Mouse (Mus musculus): Measurements from ENCODE around the gene Lrrc51. TPM values are rescaled to one million over a fixed set of nuclear protein-coding genes. Genes with fewer than 3 reads are reported as not detected.

Lrrc51 gene
- polyA plus RNA-seq, 1 experiment from 2014 or later, result 18.1 TPM

DNA sequence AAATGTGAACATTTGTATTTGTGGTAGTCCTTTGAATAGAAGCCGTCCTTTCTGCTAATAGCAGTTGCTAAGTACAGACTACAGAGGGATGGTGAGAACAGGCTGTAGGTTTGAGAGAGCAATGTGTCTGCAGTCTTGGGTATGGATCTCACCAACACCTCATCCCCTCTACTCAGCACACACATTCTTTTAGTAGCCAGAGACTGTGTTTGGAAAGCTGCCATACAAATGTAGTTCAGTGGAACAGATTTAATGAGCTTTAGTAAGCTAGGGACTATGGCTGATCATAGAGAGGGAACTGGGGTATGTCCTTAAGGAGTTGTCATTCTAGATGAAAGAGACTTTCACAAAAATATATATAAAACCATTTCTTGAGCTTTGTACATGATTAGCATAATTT, 33.6 kb upstream of the Lrrc51 start:
- no peak overlapping the region for H3K9ac ChIP-seq (ENCODE audit: low read length)
- no peak overlapping the region for H3K4me3 ChIP-seq (ENCODE audit: low read length)
- no peak for ATAC-seq (ENCODE audit: low read depth)
- H3K27me3 ChIP-seq (ENCODE audit: control insufficient read depth, insufficient read depth, low read depth, low read length), result no peaks in the 10 kb centered on the region
- WGBS, result 61% methylated on average over 1 of the region's 1 CpGs
- H3K27ac ChIP-seq (ENCODE audit: low read length), result peak overlapping the region; percentile 44
- H3K4me1 ChIP-seq (replicated peaks; ENCODE audit: control insufficient read depth, insufficient read depth, low read length), result peaks cover 23% of the 10 kb centered on the region
- no peak overlapping the region for H3K4me2 ChIP-seq (ENCODE audit: low read depth, low read length)
- no peaks in the 10 kb centered on the region for H3K36me3 ChIP-seq (ENCODE audit: control insufficient read depth, insufficient read depth, low read length)
- H3K9me3 ChIP-seq (ENCODE audit: control insufficient read depth, low read length), result no peaks in the 10 kb centered on the region

DNA sequence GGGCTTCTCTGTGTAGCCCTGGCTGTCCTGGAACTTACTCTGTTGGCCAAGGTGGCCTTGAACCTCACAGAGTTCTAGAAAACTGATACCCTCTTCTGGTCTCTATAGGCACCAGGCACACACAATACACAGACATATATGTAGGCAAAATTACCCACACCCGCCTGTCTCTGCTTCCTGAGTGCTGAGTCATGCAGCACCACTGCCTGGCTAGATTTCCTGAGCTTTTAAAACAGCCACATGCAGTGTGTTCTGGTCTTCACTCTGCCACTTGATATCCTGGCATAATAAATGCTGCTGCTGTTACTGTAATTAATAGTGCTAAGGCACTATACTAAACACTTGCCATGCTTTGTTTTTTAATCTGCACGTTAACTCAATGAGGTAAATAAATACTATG, 31.9 kb upstream of the Lrrc51 start:
- Histone ChIP-seq H3K27ac (ENCODE audit: low read length) (no peak overlapping the region), H3K4me1 (replicated peaks; ENCODE audit: control insufficient read depth, insufficient read depth, low read length) (peaks cover 14% of the 10 kb centered on the region), H3K4me3 (ENCODE audit: low read length) (no peak overlapping the region), H3K27me3 (ENCODE audit: control insufficient read depth, insufficient read depth, low read depth, low read length) (no peaks in the 10 kb centered on the region), H3K36me3 (ENCODE audit: control insufficient read depth, insufficient read depth, low read length) (no peaks in the 10 kb centered on the region), H3K4me2 (ENCODE audit: low read depth, low read length) (no peak overlapping the region), H3K9ac (ENCODE audit: low read length) (no peak overlapping the region), H3K9me3 (ENCODE audit: control insufficient read depth, low read length) (no peaks in the 10 kb centered on the region)
- ATAC-seq (ENCODE audit: low read depth), result no peak
- 53% methylated on average over 2 of the region's 2 CpGs for WGBS

DNA sequence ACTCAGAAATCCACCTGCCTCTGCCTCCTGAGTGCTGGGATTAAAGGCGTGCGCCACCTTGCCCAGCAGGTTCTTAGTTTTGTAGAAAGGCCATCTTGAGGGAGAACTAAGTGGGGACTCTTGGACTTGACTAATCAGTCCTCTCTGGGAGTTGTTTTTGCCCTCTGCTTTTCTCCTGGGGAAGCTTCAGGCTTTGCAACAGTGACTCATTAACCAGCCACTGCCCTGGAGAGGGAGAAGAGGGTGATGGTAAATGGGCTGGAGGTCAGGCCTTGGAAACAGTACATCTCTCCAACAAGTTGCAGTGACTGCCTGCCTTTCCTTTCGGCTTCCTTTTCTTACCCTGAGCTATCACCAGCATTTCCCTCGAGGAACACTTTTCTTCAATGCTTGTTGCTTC, 30.9 kb upstream of the Lrrc51 start:
- no peak for ATAC-seq (ENCODE audit: low read depth)
- WGBS, result 79% methylated on average over 4 of the region's 4 CpGs

DNA sequence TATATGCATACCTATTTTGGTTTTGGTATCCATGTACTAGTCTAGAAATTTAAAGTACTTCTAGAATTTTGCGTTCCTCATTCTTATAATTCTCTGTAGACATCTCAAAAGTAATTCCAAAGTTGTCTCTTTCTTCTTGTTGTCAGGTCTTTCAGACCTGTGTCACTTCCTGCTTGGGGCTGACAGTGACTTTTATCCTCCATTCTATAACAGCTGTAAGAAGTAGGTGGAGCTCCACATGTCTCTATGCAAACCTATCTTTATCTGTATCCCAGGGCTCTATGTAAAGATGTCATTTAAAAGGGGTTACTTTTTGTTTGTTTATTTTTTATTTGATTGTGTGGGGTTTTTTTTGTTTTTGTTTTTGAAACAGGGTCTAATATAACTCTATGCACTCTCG, 29.9 kb upstream of the Lrrc51 start:
- no peaks in the 10 kb centered on the region for H3K36me3 ChIP-seq (ENCODE audit: control insufficient read depth, insufficient read depth, low read length)
- no peak overlapping the region for H3K4me2 ChIP-seq (ENCODE audit: low read depth, low read length)
- H3K9ac ChIP-seq (ENCODE audit: low read length), result no peak overlapping the region
- no peak for ATAC-seq (ENCODE audit: low read depth)
- WGBS, result 80% methylated on average over 2 of the region's 2 CpGs
- H3K9me3 ChIP-seq (ENCODE audit: control insufficient read depth, low read length), result no peaks in the 10 kb centered on the region
- H3K4me3 ChIP-seq (ENCODE audit: low read length), result no peak overlapping the region
- H3K4me1 ChIP-seq (replicated peaks; ENCODE audit: control insufficient read depth, insufficient read depth, low read length), result peaks cover 8% of the 10 kb centered on the region
- H3K27ac ChIP-seq (ENCODE audit: low read length), result no peak overlapping the region
- no peaks in the 10 kb centered on the region for H3K27me3 ChIP-seq (ENCODE audit: control insufficient read depth, insufficient read depth, low read depth, low read length)

More for the DNA sequence above, 30.9 kb upstream of the Lrrc51 start:
- Histone ChIP-seq H3K4me1 (replicated peaks; ENCODE audit: control insufficient read depth, insufficient read depth, low read length) (peaks cover 14% of the 10 kb centered on the region), H3K36me3 (ENCODE audit: control insufficient read depth, insufficient read depth, low read length) (no peaks in the 10 kb centered on the region), H3K4me3 (ENCODE audit: low read length) (no peak overlapping the region), H3K4me2 (ENCODE audit: low read depth, low read length) (no peak overlapping the region), H3K9me3 (ENCODE audit: control insufficient read depth, low read length) (no peaks in the 10 kb centered on the region), H3K27ac (ENCODE audit: low read length) (no peak overlapping the region), H3K9ac (ENCODE audit: low read length) (no peak overlapping the region), H3K27me3 (ENCODE audit: control insufficient read depth, insufficient read depth, low read depth, low read length) (no peaks in the 10 kb centered on the region)

DNA sequence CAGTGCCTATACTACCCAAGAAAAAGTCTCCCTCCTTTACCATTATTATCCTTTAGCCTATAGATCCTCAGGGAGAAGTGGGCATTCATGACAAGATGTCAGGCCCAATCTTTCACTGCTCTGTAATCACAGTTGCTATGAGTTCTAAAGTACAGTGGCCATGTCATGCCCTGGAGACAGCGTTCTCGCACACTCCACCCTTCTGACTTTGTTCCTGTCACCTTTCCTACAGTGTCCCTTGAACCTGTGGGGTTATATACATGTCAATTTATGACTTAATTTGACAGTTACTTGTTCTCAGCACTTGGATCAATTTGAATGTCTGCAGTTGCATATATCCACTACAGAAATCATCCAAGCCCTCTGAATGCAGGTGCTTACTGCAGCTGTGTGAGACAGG, 29.1 kb upstream of the Lrrc51 start:
- no peak for ATAC-seq (ENCODE audit: low read depth)
- H3K4me3 ChIP-seq (ENCODE audit: low read length), result no peak overlapping the region
- 86% methylated on average over 2 of the region's 2 CpGs for WGBS

DNA sequence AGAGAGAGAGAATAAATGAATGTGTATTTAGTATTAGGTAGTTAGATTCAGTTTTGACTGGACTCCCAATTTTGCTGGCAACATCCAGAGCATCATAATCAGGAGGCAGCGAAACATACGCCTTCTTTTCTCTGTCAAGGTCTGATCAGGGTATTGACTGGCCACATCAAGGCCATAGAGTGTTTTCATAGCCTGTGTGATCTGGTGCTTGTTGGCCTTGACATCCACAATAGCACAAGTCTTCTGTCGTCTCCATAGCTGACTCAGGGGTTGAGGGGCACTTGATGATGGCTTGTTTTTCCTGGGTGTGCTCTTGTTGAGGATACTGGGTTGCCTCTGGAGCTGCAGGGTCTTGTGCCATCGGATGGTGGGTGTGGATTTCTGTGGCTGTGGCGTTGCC, 23.2 kb upstream of the Lrrc51 start:
- ATAC-seq (ENCODE audit: low read depth), result no peak
- no peaks in the 10 kb centered on the region for H3K36me3 ChIP-seq (ENCODE audit: control insufficient read depth, insufficient read depth, low read length)
- H3K27ac ChIP-seq (ENCODE audit: low read length), result no peak overlapping the region
- no peaks in the 10 kb centered on the region for H3K9me3 ChIP-seq (ENCODE audit: control insufficient read depth, low read length)
- H3K4me2 ChIP-seq (ENCODE audit: low read depth, low read length), result no peak overlapping the region
- H3K27me3 ChIP-seq (ENCODE audit: control insufficient read depth, insufficient read depth, low read depth, low read length), result no peaks in the 10 kb centered on the region
- WGBS, result 86% methylated on average over 5 of the region's 5 CpGs
- H3K9ac ChIP-seq (ENCODE audit: low read length), result no peak overlapping the region
- no peaks in the 10 kb centered on the region for H3K4me1 ChIP-seq (replicated peaks; ENCODE audit: control insufficient read depth, insufficient read depth, low read length)
- no peak overlapping the region for H3K4me3 ChIP-seq (ENCODE audit: low read length)

More for the DNA sequence above, 29.1 kb upstream of the Lrrc51 start:
- H3K4me2 ChIP-seq (ENCODE audit: low read depth, low read length), result no peak overlapping the region
- no peaks in the 10 kb centered on the region for H3K36me3 ChIP-seq (ENCODE audit: control insufficient read depth, insufficient read depth, low read length)
- H3K4me1 ChIP-seq (replicated peaks; ENCODE audit: control insufficient read depth, insufficient read depth, low read length), result peaks cover 8% of the 10 kb centered on the region; the same call in 1 of the 2 replicates
- H3K27me3 ChIP-seq (ENCODE audit: control insufficient read depth, insufficient read depth, low read depth, low read length), result no peaks in the 10 kb centered on the region
- no peak overlapping the region for H3K27ac ChIP-seq (ENCODE audit: low read length)
- no peaks in the 10 kb centered on the region for H3K9me3 ChIP-seq (ENCODE audit: control insufficient read depth, low read length)
- H3K9ac ChIP-seq (ENCODE audit: low read length), result no peak overlapping the region

DNA sequence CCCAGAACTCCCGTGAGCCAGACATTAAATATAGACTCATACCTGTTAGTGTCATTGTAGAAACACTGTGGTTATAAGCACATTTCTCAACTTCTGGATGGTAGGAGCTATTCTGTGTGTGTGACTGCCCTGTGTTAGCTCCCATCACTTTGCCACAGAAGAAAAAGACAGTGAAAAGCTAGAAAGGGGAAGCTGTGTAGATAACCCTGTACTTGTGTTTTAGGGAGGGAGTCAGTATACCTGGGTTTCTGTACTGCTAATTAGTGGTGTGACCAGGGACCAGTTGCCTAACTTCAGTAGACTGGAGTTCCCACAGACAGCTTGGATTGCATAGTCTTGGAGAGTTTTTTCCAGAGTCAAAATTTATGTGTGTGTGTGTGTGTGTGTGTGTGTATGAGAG, 22.8 kb upstream of the Lrrc51 start:
- no peak for ATAC-seq (ENCODE audit: low read depth)
- Histone ChIP-seq H3K27me3 (ENCODE audit: control insufficient read depth, insufficient read depth, low read depth, low read length) (no peaks in the 10 kb centered on the region), H3K27ac (ENCODE audit: low read length) (no peak overlapping the region), H3K9me3 (ENCODE audit: control insufficient read depth, low read length) (no peaks in the 10 kb centered on the region), H3K4me2 (ENCODE audit: low read depth, low read length) (no peak overlapping the region), H3K9ac (ENCODE audit: low read length) (no peak overlapping the region), H3K36me3 (ENCODE audit: control insufficient read depth, insufficient read depth, low read length) (no peaks in the 10 kb centered on the region), H3K4me3 (ENCODE audit: low read length) (no peak overlapping the region), H3K4me1 (replicated peaks; ENCODE audit: control insufficient read depth, insufficient read depth, low read length) (no peaks in the 10 kb centered on the region)
- 84% methylated on average over 1 of the region's 1 CpGs for WGBS

DNA sequence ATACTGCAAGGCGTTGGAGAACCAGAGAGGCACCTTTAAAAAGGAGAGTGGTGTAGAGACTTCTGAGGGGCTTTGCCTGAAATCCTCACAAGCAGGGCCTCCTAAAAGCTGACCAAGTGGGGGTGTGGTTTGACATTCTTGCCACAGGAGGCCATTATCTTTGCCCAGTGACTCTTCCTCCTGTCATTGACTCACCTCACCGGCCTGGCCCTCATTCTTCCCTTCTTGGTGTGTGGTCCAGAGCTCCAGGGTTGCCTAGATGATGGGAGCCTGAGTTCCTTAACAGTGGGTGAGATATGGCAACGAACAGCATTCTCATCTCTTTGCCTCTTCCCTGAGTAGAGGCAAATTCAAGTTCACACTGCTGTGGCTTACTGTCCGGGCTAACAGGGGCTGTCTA, 22.2 kb upstream of the Lrrc51 start:
- H3K4me2 ChIP-seq (ENCODE audit: low read depth, low read length), result no peak overlapping the region
- no peak for ATAC-seq (ENCODE audit: low read depth)
- no peak overlapping the region for H3K27ac ChIP-seq (ENCODE audit: low read length)
- no peaks in the 10 kb centered on the region for H3K27me3 ChIP-seq (ENCODE audit: control insufficient read depth, insufficient read depth, low read depth, low read length)
- no peak overlapping the region for H3K9ac ChIP-seq (ENCODE audit: low read length)
- 74% methylated on average over 4 of the region's 4 CpGs for WGBS
- H3K36me3 ChIP-seq (ENCODE audit: control insufficient read depth, insufficient read depth, low read length), result no peaks in the 10 kb centered on the region
- H3K9me3 ChIP-seq (ENCODE audit: control insufficient read depth, low read length), result no peaks in the 10 kb centered on the region
- no peak overlapping the region for H3K4me3 ChIP-seq (ENCODE audit: low read length)
- no peaks in the 10 kb centered on the region for H3K4me1 ChIP-seq (replicated peaks; ENCODE audit: control insufficient read depth, insufficient read depth, low read length)

DNA sequence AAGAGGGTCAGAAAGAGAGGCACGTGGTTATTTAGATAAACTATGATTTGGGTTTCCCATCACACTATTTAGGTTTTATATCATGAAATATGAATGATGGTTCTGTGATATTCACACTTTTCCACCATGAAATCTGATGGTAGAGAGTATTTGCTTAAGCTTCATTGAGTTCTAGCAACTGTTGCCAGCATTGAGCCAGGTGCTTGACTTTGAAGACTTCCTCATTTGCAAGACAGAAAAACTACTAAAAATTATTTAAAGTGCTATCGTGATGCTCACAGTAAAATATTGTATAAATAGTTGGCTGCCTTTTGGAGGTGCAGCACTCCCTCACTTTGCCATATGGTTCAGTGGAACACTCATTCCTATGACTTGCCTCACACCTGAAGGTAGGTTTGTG, 21.6 kb upstream of the Lrrc51 start:
- no peak overlapping the region for H3K27ac ChIP-seq (ENCODE audit: low read length)
- no peaks in the 10 kb centered on the region for H3K36me3 ChIP-seq (ENCODE audit: control insufficient read depth, insufficient read depth, low read length)
- no peaks in the 10 kb centered on the region for H3K9me3 ChIP-seq (ENCODE audit: control insufficient read depth, low read length)
- no peaks in the 10 kb centered on the region for H3K4me1 ChIP-seq (replicated peaks; ENCODE audit: control insufficient read depth, insufficient read depth, low read length)
- WGBS, result 78% methylated on average over 2 of the region's 2 CpGs
- no peak overlapping the region for H3K9ac ChIP-seq (ENCODE audit: low read length)
- no peak for ATAC-seq (ENCODE audit: low read depth)
- H3K27me3 ChIP-seq (ENCODE audit: control insufficient read depth, insufficient read depth, low read depth, low read length), result no peaks in the 10 kb centered on the region
- H3K4me3 ChIP-seq (ENCODE audit: low read length), result no peak overlapping the region
- H3K4me2 ChIP-seq (ENCODE audit: low read depth, low read length), result no peak overlapping the region

DNA sequence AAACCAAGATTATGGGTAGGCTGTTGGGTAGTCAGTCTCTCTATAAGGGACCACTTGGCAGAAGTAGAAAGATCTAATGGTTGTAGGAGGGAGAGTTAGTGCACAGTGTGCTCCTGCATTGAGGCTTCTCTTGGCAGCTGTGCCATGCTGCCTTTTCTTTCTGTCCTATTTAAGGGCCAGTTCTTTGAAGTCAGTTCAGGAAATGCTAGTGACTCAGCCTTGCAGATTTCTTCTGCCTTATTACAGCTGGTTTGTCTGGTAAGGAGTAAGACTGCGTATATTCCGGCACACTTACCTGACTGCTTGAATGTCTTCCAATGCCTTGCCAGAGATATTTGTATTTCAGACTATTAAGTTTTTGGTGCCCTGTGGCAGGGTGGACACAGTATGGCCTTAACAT, 20.5 kb upstream of the Lrrc51 start:
- Histone ChIP-seq H3K4me2 (ENCODE audit: low read depth, low read length) (no peak overlapping the region), H3K27me3 (ENCODE audit: control insufficient read depth, insufficient read depth, low read depth, low read length) (no peaks in the 10 kb centered on the region), H3K9ac (ENCODE audit: low read length) (no peak overlapping the region), H3K4me1 (replicated peaks; ENCODE audit: control insufficient read depth, insufficient read depth, low read length) (no peaks in the 10 kb centered on the region), H3K36me3 (ENCODE audit: control insufficient read depth, insufficient read depth, low read length) (no peaks in the 10 kb centered on the region), H3K4me3 (ENCODE audit: low read length) (no peak overlapping the region), H3K9me3 (ENCODE audit: control insufficient read depth, low read length) (no peaks in the 10 kb centered on the region), H3K27ac (ENCODE audit: low read length) (no peak overlapping the region)
- WGBS, result 92% methylated on average over 2 of the region's 2 CpGs
- no peak for ATAC-seq (ENCODE audit: low read depth)
